Mouse (Mus musculus) ES-Bruce4 (cell line): ENCODE measurements around the gene Nktr.

Experiments
- CTCF ChIP-seq: IDR thresholded peaks from one replicate; pipeline ENCODE4 v1.8.1; 2011; ENCODE audit warnings: low read depth, low read length
- EP300 ChIP-seq: IDR thresholded peaks from 2 replicates; pipeline ENCODE4 v1.6.1; 2011; ENCODE audit warnings: low read depth, low read length; ENCODE audit not compliant: insufficient read depth
- POLR2A ChIP-seq: IDR thresholded peaks from one replicate; pipeline ENCODE4 v1.8.1; 2011; ENCODE audit warnings: low read length; ENCODE audit not compliant: insufficient read depth

DNA sequence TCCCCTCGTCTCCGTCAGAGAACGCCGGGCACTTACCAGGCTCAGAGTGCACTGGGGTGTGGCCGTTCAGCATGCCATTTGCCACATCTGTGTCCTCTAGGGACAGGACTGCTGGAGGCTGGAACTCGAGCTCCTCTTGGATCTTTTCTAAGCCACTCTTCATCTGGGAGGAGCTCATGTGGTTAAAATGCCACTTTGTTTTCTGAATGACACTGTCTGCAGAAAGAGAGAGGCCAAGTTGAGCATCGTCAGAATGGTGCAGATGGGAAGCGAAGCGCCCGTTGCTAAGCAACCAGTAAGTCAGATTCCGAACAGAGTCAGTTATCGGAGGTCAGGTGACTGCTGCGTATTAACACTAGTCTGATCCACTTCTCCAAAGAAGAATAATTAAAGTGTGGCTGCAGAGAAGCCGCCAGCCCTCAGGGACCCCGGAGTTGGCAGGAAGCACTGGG, 28.7 kb upstream of the Nktr start:
- TF ChIP-seq CTCF, result no peak
- no peak for TF ChIP-seq POLR2A
- no peak for TF ChIP-seq EP300
